In the genomic region with DNA sequence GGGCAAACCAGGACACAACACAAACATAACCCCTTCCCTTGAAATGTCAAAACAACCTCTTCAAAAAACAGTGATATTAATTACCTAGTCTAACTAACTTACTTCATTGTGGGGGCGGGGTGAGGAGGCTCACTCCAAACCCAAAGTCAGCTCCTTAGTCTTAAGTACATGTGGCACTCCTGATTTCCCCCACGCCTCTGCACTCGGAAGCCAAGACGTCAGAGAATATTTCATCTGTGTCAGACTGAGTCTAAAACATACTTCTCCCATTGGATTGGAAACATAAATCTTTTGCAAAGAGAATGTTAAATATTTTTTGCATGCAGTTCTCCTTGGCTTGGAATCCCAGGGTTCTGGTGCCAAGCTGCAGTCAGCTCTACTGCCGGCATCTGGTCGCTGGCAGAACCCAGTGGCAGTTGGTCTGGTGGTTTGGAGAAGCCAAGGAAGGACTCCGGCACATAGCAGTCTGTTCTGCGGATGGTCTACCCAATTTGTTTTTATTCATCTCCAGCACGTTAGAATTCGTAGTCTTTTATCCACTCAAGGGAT, we compare ENCODE assay signal across 9 mouse cellular contexts.
DNase-seq lines count a peak whose midpoint lies in the region; ATAC-seq and TF ChIP-seq lines count a peak whose summit lies in the region.
"Had no signal": no experiment of that assay in that cellular context is flagged by ENCODE, and none has a peak within 500 bp of the region (broad histone marks: within the 10 kb centered on the region; RNA-seq: fewer than 3 reads in every experiment).

No protein-coding gene starts in this region.

- peak; percentile 55; the same call in 1 of the 2 replicates for ATAC-seq in forebrain, postnatal 0 days
- ATAC-seq in hindbrain, embryonic 16.5 days, result no peak

- no peaks in the 10 kb centered on the region for H3K36me3 ChIP-seq in forebrain, postnatal 0 days (ENCODE audit: insufficient read depth)
- H3K36me3 ChIP-seq in forebrain, embryonic 10.5 days (replicated peaks), result no peaks in the 10 kb centered on the region
- H3K36me3 ChIP-seq in hindbrain, embryonic 16.5 days (ENCODE audit: control insufficient read depth, insufficient read depth, low read length), result no peaks in the 10 kb centered on the region
- H3K36me3 ChIP-seq: liver, embryonic 15.5 days had no signal

- TF ChIP-seq CTCF in forebrain, postnatal 0 days (IDR thresholded peaks at IDR 0.05; ENCODE audit: low read depth), result no peak

- no peak overlapping the region for H3K4me3 ChIP-seq in forebrain, postnatal 0 days (ENCODE audit: low read depth, low read length)
- no peak overlapping the region for H3K4me3 ChIP-seq in forebrain, embryonic 10.5 days
- H3K4me3 ChIP-seq in hindbrain, embryonic 16.5 days (ENCODE audit: low read length), result no peak overlapping the region
- H3K4me3 ChIP-seq: liver, embryonic 15.5 days had no signal

- H3K27ac ChIP-seq in forebrain, postnatal 0 days (ENCODE audit: low read depth, low read length), result no peak overlapping the region
- H3K27ac ChIP-seq in forebrain, embryonic 10.5 days, result no peak overlapping the region
- no peak overlapping the region for H3K27ac ChIP-seq in hindbrain, embryonic 16.5 days (ENCODE audit: low read depth, low read length)
- H3K27ac ChIP-seq: liver, embryonic 15.5 days had no signal

- no peaks in the 10 kb centered on the region for H3K27me3 ChIP-seq in forebrain, postnatal 0 days (ENCODE audit: insufficient read depth, low read length)
- H3K27me3 ChIP-seq in forebrain, embryonic 10.5 days (ENCODE audit: poor library complexity, severe bottlenecking), result no peaks in the 10 kb centered on the region
- no peaks in the 10 kb centered on the region for H3K27me3 ChIP-seq in hindbrain, embryonic 16.5 days (replicated peaks; ENCODE audit: control insufficient read depth, insufficient read depth, low read length)
- H3K27me3 ChIP-seq: liver, embryonic 15.5 days had no signal

- H3K4me2 ChIP-seq in forebrain, postnatal 0 days (ENCODE audit: low read depth), result no peak overlapping the region
- no peak overlapping the region for H3K4me2 ChIP-seq in hindbrain, embryonic 16.5 days (ENCODE audit: low read length)
- H3K4me2 ChIP-seq: liver, embryonic 15.5 days had no signal

- no peak overlapping the region for H3K9ac ChIP-seq in forebrain, postnatal 0 days
- H3K9ac ChIP-seq in hindbrain, embryonic 16.5 days (ENCODE audit: low read depth, low read length), result no peak overlapping the region
- H3K9ac ChIP-seq: liver, embryonic 15.5 days had no signal

- 66% methylated on average over 10 of the region's 10 CpGs for WGBS in forebrain, postnatal 0 days
- WGBS in forebrain, embryonic 10.5 days, result 93% methylated on average over 10 of the region's 10 CpGs
- 83% methylated on average over 10 of the region's 10 CpGs for WGBS in hindbrain, embryonic 16.5 days

- peak; percentile 73 for DNase-seq in forebrain, postnatal 0 days
- DNase-seq in forebrain, embryonic 10.5 days (ENCODE audit: extremely low spot score, low spot score), result no peak
- DNase-seq in brain, adult 2 months (ENCODE audit: low read depth, low spot score), result peak; percentile 53
- peak; percentile 2 to 20 for DNase-seq in layer of hippocampus, adult 18-20 months (ENCODE audit: low spot score in 2 of 2)
- DNase-seq in lung, postnatal 14 days, result peak; percentile 16
- no peak for DNase-seq in heart, adult 9 months (ENCODE audit: low spot score in 2 of 2)
- no peak for DNase-seq in ovary, postnatal 14 days (ENCODE audit: low spot score)

- H3K9me3 ChIP-seq in forebrain, postnatal 0 days (ENCODE audit: low read length), result no peaks in the 10 kb centered on the region
- H3K9me3 ChIP-seq in forebrain, embryonic 10.5 days, result no peaks in the 10 kb centered on the region
- H3K9me3 ChIP-seq in hindbrain, embryonic 16.5 days (ENCODE audit: control insufficient read depth, low read length), result no peaks in the 10 kb centered on the region
- H3K9me3 ChIP-seq: liver, embryonic 15.5 days had no signal

- no peaks in the 10 kb centered on the region for H3K4me1 ChIP-seq in forebrain, postnatal 0 days (ENCODE audit: insufficient read depth)
- H3K4me1 ChIP-seq in forebrain, embryonic 10.5 days, result peaks cover 12% of the 10 kb centered on the region
- H3K4me1 ChIP-seq in hindbrain, embryonic 16.5 days (ENCODE audit: control insufficient read depth, insufficient read depth, low read depth, low read length), result no peaks in the 10 kb centered on the region
- H3K4me1 ChIP-seq: liver, embryonic 15.5 days had no signal

Comparison
In these comparisons a context has a peak if more than half of its experiments do, and no peak if none do; other contexts are left out.
1. DNase-seq: peak in forebrain, postnatal 0 days (single experiment), brain, adult 2 months (single experiment), layer of hippocampus, adult 18-20 months (2 of 2) and lung, postnatal 14 days (single experiment); none in forebrain, embryonic 10.5 days (single experiment), heart, adult 9 months (0 of 2) and ovary, postnatal 14 days (single experiment).